Mouse (Mus musculus) small intestine, adult 2 months (tissue): ENCODE data around the gene Eps15l1.

Experiments used
- CTCF ChIP-seq: fragments of 200-500 bp; IDR thresholded peaks from 2 replicates; pipeline ENCODE4 v1.5.1; 2012; ENCODE audit warnings: low read depth, mild to moderate bottlenecking, control low read depth, inconsistent platforms, low read length, moderate library complexity, mixed read lengths; ENCODE audit not compliant: insufficient replicate concordance, insufficient read length; ENCODE audit errors: extremely low read depth
- POLR2A ChIP-seq: fragments of 200-500 bp; IDR thresholded peaks from 2 replicates; pipeline ENCODE4 v1.6.1; 2012; ENCODE audit warnings: low read depth, mild to moderate bottlenecking, control low read depth, inconsistent platforms, low read length, moderate library complexity

GRCm38 (mm10) chr8:72333429-72334143 is 87.7 kb downstream of the Eps15l1 start:
- TF ChIP-seq CTCF (no peak), POLR2A (no peak)
